Mouse (Mus musculus) cerebellum, adult 2 months (tissue): ENCODE results near the gene Dnah10.

Source experiments
- CTCF ChIP-seq: fragments of 200-500 bp; IDR thresholded peaks from 2 replicates; pipeline ENCODE4 v1.5.1; 2011; ENCODE audit warnings: low read depth, mild to moderate bottlenecking, control low read depth, low read length, moderate library complexity, borderline replicate concordance; ENCODE audit not compliant: insufficient read depth
- POLR2A ChIP-seq: fragments of 200-500 bp; IDR thresholded peaks from 2 replicates; pipeline ENCODE4 v1.6.1; 2011; ENCODE audit warnings: low read length, control low read depth, borderline replicate concordance; ENCODE audit not compliant: insufficient read depth

DNA sequence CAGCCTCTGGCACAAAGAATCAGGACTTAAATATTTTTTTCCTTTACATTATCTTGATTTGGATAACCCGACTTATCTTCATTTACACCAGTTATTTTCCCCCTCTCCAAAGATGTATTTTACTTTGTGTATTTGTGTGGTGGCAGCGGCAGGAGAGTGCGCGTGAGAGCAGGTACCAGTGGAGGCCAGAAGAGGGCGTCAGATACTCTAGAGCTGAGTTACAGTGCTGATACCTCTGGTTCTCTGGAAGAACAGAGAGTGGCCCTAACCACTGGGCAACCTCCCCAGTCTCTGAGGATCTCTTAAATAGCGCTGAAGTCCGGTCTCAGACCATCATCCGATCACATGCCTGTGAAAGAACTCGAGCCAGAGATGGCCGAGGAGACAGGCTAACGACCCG is 9.1 kb downstream of the Dnah10 start:
- TF ChIP-seq CTCF (no peak), POLR2A (no peak)
